Mouse (Mus musculus) spleen, adult 2 months (tissue): Measurements from ENCODE around the gene Scml4. TPM values are rescaled to one million over a fixed set of nuclear protein-coding genes. Genes with fewer than 3 reads are reported as not detected.

Experiments used
- DNase-seq, 2 experiments: peaks; one replicate each; pipeline versions ENCODE4 v3.0.0 to v3.0.0-alpha.2; 2012 to 2021; ENCODE audit warnings: low spot score in 2 of 2, low read depth in 1 of 2
- H3K27ac ChIP-seq: fragments of 200-500 bp; 2 replicates; pipeline ENCODE4 v1.5.1; 2012; ENCODE audit warnings: low read length, inconsistent platforms; ENCODE audit not compliant: insufficient read depth
- H3K27me3 ChIP-seq: fragments of 200-500 bp; 2 replicates; pipeline ENCODE4 v1.6.1; 2012; ENCODE audit warnings: mild to moderate bottlenecking, moderate library complexity, low read length, inconsistent platforms; ENCODE audit not compliant: control insufficient read depth, insufficient read depth
- H3K36me3 ChIP-seq: fragments of 200-500 bp; 2 replicates; pipeline ENCODE4 v1.6.1; 2012; ENCODE audit warnings: mild to moderate bottlenecking, low read length, inconsistent platforms; ENCODE audit not compliant: control insufficient read depth, insufficient read depth
- H3K4me1 ChIP-seq: fragments of 200-500 bp; 2 replicates; pipeline ENCODE4 v1.6.1; 2011; ENCODE audit warnings: inconsistent platforms; ENCODE audit not compliant: control insufficient read depth, insufficient read depth, insufficient read length
- H3K4me3 ChIP-seq: fragments of 200-500 bp; 2 replicates; pipeline ENCODE4 v1.5.1; 2011; ENCODE audit warnings: mild to moderate bottlenecking, inconsistent platforms; ENCODE audit not compliant: insufficient read depth, insufficient read length; ENCODE audit errors: extremely low read depth
- CTCF ChIP-seq: fragments of 200-500 bp; IDR thresholded peaks from 2 replicates; pipeline ENCODE4 v1.5.1; 2011; ENCODE audit warnings: mild to moderate bottlenecking, inconsistent platforms; ENCODE audit not compliant: insufficient read depth, insufficient read length, insufficient replicate concordance; ENCODE audit errors: extremely low read depth
- POLR2A ChIP-seq: fragments of 200-500 bp; IDR thresholded peaks from 2 replicates; pipeline ENCODE4 v1.6.1; 2011; ENCODE audit warnings: low read depth, low read length, inconsistent platforms
- WGBS: fragments of 180-500 bp; shearing (Covaris S2); methylation state at CpG from one replicate; pipeline ENCODE4 v1.1.7; 2018; 5-methylcytosine and 5-hydroxymethylcytosine counted together
- polyA plus RNA-seq: library from polyadenylated mRNA; depleted of rRNA; stranded (reverse); fragments of >200 nt; gene quantifications from 2 replicates; pipeline ENCODE4 v1.2.3, GENCODE M21; 2012

The Scml4 gene
- polyA plus RNA-seq, 1 experiment: 24.6 TPM

DNA sequence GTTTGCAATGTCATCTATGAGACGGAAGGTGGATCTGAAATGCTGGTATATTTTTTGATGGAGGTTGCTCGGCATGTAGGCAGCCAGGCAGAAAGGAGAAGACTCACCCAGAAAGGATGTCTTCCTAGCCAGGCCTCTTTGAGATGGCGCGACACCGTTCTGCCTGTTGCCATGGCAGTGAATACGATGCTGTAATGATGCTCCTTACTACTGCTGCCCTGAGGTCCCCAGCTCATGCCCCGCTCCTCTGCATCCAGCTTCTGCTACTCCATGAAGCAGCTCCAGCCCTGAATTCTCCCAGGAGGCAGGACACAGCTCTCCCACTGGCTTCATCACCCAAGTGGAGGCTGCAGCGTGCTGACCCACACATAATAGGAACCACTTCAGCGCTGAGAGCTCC, 130.8 kb downstream of the Scml4 start:
- WGBS: 77% methylated on average over 9 of the region's 9 CpGs
- Histone ChIP-seq H3K27ac (no peak overlapping the region), H3K4me3 (no peak overlapping the region), H3K36me3 (no peaks in the 10 kb centered on the region), H3K27me3 (no peaks in the 10 kb centered on the region), H3K4me1 (no peaks in the 10 kb centered on the region)
- TF ChIP-seq POLR2A (no peak), CTCF (no peak)
- no peak for DNase-seq

DNA sequence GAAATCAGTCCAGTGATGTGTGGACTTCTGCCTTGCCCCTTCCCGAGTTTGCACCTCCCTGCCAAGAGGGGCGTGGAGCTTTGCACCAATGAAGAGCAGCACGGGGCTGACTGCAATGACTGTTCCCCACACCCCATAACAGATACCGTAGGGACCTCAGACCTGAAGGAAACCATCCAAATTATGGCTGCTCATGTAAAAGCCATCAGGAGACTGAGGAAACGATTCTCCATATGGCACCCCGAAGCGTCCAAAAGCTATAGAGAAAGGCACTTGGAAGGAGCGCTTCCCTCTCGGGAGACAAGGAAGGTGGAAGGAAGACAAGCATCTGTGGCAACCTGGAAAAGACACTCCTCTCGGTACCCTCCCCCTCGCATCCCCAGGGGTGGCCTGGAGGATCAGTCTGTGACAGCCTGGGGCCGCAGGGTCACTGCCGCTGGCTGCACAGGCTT, 134.2 kb downstream of the Scml4 start:
- Histone ChIP-seq H3K27me3 (no peaks in the 10 kb centered on the region), H3K27ac (no peak overlapping the region), H3K4me1 (no peaks in the 10 kb centered on the region), H3K36me3 (no peaks in the 10 kb centered on the region), H3K4me3 (no peak overlapping the region)
- DNase-seq: no peak
- no peak for TF ChIP-seq CTCF
- no peak for TF ChIP-seq POLR2A
- WGBS: 58% methylated on average over 13 of the region's 13 CpGs

DNA sequence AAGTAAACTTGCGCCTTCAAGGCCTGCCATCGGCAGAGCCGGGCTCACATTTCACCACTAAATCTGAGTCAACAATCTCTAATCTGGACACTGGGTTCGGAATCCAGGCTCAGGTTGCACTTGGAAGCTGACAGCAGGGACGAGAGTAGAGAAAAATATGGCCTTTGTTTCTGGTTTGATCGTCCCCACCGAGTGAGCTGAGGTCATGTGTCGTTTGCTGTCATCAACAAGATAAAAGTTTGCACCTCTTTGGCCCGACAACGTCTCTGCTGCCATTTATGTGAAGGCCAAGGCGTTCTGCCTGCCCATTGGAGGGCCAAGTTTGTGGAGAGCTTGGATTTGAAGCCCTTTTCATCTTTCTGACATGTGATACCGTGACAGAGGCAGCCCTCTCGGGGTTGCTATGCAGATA, 135.3 kb downstream of the Scml4 start:
- WGBS: 82% methylated on average over 13 of the region's 13 CpGs
- H3K36me3 ChIP-seq: no peaks in the 10 kb centered on the region
- no peak overlapping the region for H3K4me3 ChIP-seq
- TF ChIP-seq CTCF (no peak), POLR2A (no peak)
- no peak for DNase-seq
- no peaks in the 10 kb centered on the region for H3K4me1 ChIP-seq
- H3K27me3 ChIP-seq: no peaks in the 10 kb centered on the region
- no peak overlapping the region for H3K27ac ChIP-seq

DNA sequence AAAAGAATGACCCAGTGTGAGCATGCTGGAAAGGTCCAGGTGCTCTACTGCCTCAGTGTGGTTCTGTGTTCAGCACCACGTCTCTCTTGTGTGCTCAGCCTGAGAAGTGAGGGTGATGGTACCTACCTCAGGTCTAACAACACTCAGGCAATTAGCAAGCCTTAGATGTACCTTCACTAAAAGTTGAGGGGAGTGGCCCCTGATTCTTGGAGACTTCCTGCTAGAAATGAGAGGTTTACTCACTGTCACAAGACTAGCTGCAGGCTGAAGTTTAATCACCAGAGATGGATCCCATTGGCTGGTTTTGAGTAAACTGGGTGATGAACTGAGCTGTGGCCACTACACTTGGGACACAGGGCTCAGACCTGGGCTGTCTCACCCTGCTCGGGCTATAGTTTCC, 137.1 kb downstream of the Scml4 start:
- Histone ChIP-seq H3K36me3 (no peaks in the 10 kb centered on the region), H3K4me3 (no peak overlapping the region), H3K27me3 (no peaks in the 10 kb centered on the region), H3K4me1 (no peaks in the 10 kb centered on the region), H3K27ac (no peak overlapping the region)
- no peak for DNase-seq
- TF ChIP-seq CTCF: no peak
- no peak for TF ChIP-seq POLR2A
- 75% methylated on average over 2 of the region's 2 CpGs for WGBS

DNA sequence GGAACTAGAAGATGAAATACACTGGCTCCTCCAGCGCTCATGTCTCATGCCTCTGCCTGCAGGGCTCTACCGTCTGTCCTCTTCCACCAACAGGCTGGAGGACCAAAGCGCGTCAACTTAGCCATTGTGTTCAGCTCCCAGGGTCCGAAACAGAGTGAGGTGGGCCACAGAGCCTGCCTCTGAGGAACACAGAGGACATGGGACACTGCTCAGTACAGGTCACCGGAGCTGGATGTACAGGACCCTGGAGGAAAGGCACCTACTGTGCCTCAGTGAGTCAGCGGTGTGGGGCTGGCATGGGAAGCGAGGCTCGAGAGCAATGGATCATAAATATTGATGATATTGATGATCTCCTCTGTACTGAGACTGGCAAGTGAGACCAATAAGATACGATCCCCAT, 139.2 kb downstream of the Scml4 start:
- Histone ChIP-seq H3K36me3 (no peaks in the 10 kb centered on the region), H3K27me3 (peaks cover 5% of the 10 kb centered on the region), H3K4me3 (no peak overlapping the region), H3K27ac (no peak overlapping the region), H3K4me1 (no peaks in the 10 kb centered on the region)
- WGBS: 91% methylated on average over 10 of the region's 10 CpGs
- TF ChIP-seq POLR2A (no peak), CTCF (no peak)
- no peak for DNase-seq

DNA sequence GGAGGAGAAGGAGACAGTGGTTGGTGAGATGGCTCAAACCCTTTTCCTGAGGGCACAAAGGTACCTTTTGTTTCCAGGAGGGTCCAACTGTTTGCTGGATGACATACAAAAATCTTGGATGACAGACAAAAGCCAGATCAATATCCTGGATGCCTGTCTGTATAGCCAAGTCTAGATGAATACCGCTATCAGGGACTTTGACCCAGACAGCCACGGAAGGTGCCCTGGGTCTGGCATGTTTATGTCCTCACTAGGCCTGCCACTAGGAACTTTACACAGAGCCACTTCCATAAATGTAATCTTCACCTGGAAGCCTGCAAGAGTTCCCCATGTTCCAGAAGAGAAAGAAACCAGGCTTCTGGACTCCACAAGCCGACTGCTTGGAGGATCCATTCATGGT, 141.3 kb downstream of the Scml4 start:
- Histone ChIP-seq H3K27ac (no peak overlapping the region), H3K4me1 (no peaks in the 10 kb centered on the region), H3K4me3 (no peak overlapping the region), H3K36me3 (no peaks in the 10 kb centered on the region), H3K27me3 (peaks cover 5% of the 10 kb centered on the region)
- 89% methylated on average over 3 of the region's 3 CpGs for WGBS
- DNase-seq: no peak
- TF ChIP-seq POLR2A: no peak
- TF ChIP-seq CTCF: no peak

DNA sequence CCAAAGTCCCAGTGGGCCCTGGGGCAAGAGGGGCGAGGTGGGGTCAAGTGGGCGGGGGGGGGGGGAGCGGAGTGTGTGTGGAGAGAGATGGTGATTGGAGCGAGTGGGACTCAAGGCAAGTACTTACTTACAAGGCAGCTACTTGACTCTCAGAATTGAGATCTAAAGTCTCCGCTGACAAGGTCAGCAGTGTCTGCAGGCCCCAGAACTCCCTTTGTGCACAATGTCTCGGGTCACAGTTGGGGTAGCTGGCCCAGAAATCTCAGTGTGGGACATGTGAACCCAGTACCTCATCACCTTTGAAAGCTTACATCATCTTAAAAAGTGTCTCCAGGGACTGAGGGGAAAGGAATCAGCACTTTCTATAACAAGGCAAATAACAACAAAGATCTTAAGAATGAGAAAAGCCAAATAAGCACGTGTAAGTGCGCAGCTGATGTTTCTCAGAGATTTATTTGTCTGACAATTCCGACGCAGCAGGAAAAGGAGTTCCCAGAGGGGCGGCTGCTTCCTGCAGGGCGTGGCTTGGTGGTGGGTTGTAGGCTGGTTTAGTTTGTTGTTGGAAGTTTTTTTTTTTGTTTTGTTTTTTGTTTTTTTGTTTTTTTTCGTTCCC, 142.0 kb downstream of the Scml4 start:
- no peak for DNase-seq
- no peak overlapping the region for H3K27ac ChIP-seq
- no peaks in the 10 kb centered on the region for H3K36me3 ChIP-seq
- no peak overlapping the region for H3K4me3 ChIP-seq
- 30% methylated on average over 13 of the region's 13 CpGs for WGBS
- no peaks in the 10 kb centered on the region for H3K4me1 ChIP-seq
- peaks cover 5% of the 10 kb centered on the region for H3K27me3 ChIP-seq
- TF ChIP-seq POLR2A: no peak
- TF ChIP-seq CTCF: no peak
